Mouse (Mus musculus): ENCODE measurements around the gene Npsr1. TPM values are rescaled to one million over a fixed set of nuclear protein-coding genes. Genes with fewer than 3 reads are reported as not detected.

Npsr1 gene
- polyA plus RNA-seq, 2 experiments = not detected

- Histone ChIP-seq H3K4me1 (ENCODE audit: control insufficient read depth, insufficient read depth, low read length) (no peaks in the 10 kb centered on the region), H3K9me3 (ENCODE audit: control insufficient read depth, low read length) (no peaks in the 10 kb centered on the region), H3K4me3 (replicated peaks; ENCODE audit: low read length) (no peak overlapping the region), H3K27ac (replicated peaks; ENCODE audit: low read depth, low read length) (no peak overlapping the region), H3K4me2 (replicated peaks; ENCODE audit: low read depth, low read length, severe bottlenecking) (no peak overlapping the region), H3K36me3 (ENCODE audit: control insufficient read depth, insufficient read depth, low read length) (no peaks in the 10 kb centered on the region), H3K9ac (ENCODE audit: low read depth, low read length, severe bottlenecking) (no peak overlapping the region), H3K27me3 (ENCODE audit: control insufficient read depth, insufficient read depth, low read length) (no peaks in the 10 kb centered on the region)
- DNase-seq (ENCODE audit: low spot score) (no peak), ATAC-seq (ENCODE audit: low FRiP score, low read depth) (no peak)
- no peak for TF ChIP-seq POLR2A (IDR thresholded peaks at IDR 0.05; ENCODE audit: borderline replicate concordance, extremely low read depth, insufficient read depth, insufficient read length)
- WGBS = 91% methylated on average over 2 of the region's 2 CpGs
Observed at GRCm38 (mm10) chr9:24315835-24316234, 218.0 kb downstream of the Npsr1 start.

GRCm38 (mm10) chr9:24331661-24332060 is 233.9 kb downstream of the Npsr1 start:
- no peak for TF ChIP-seq POLR2A (IDR thresholded peaks at IDR 0.05; ENCODE audit: borderline replicate concordance, extremely low read depth, insufficient read depth, insufficient read length)
- H3K9ac ChIP-seq (ENCODE audit: low read depth, low read length, severe bottlenecking) = no peak overlapping the region
- H3K4me3 ChIP-seq (replicated peaks; ENCODE audit: low read length) = no peak overlapping the region
- H3K9me3 ChIP-seq (ENCODE audit: control insufficient read depth, low read length) = no peaks in the 10 kb centered on the region
- DNase-seq (ENCODE audit: low spot score) (no peak), ATAC-seq (ENCODE audit: low FRiP score, low read depth) (no peak)
- no peak overlapping the region for H3K27ac ChIP-seq (replicated peaks; ENCODE audit: low read depth, low read length)
- no peaks in the 10 kb centered on the region for H3K36me3 ChIP-seq (ENCODE audit: control insufficient read depth, insufficient read depth, low read length)
- no peaks in the 10 kb centered on the region for H3K4me1 ChIP-seq (ENCODE audit: control insufficient read depth, insufficient read depth, low read length)
- WGBS = 63% methylated on average over 2 of the region's 2 CpGs
- no peak overlapping the region for H3K4me2 ChIP-seq (replicated peaks; ENCODE audit: low read depth, low read length, severe bottlenecking)
- no peaks in the 10 kb centered on the region for H3K27me3 ChIP-seq (ENCODE audit: control insufficient read depth, insufficient read depth, low read length)

DNA sequence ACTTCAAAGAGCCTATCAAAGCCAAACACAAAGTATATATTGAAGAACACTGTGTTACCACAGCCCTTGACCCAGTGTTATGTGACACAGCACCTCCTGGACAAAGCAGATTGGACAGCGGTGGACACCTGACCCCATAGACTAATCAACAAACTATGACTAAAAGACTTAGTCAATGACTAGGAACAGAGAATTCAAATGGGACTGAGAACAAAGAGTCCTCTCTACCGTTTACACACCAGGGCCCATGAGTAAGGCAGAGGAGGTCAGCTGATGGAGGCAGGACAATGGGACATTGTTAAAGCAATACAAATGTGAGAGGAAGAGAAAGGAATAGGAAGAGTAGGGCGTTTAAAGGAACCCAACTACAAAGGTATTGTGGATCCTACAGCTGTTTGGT is 243.5 kb downstream of the Npsr1 start:
- no peak for DNase-seq (ENCODE audit: low spot score)
- whole genome bisulfite sequencing = 76% methylated on average over 3 of the region's 3 CpGs
- Histone ChIP-seq H3K27me3 (ENCODE audit: control insufficient read depth, insufficient read depth, low read length) (no peaks in the 10 kb centered on the region), H3K4me2 (replicated peaks; ENCODE audit: low read depth, low read length, severe bottlenecking) (no peak overlapping the region), H3K4me1 (ENCODE audit: control insufficient read depth, insufficient read depth, low read length) (no peaks in the 10 kb centered on the region), H3K4me3 (replicated peaks; ENCODE audit: low read length) (no peak overlapping the region), H3K27ac (replicated peaks; ENCODE audit: low read depth, low read length) (no peak overlapping the region), H3K36me3 (ENCODE audit: control insufficient read depth, insufficient read depth, low read length) (no peaks in the 10 kb centered on the region), H3K9ac (ENCODE audit: low read depth, low read length, severe bottlenecking) (no peak overlapping the region), H3K9me3 (ENCODE audit: control insufficient read depth, low read length) (no peaks in the 10 kb centered on the region)
- no peak for ATAC-seq (ENCODE audit: low FRiP score, low read depth)
- no peak for TF ChIP-seq POLR2A (IDR thresholded peaks at IDR 0.05; ENCODE audit: borderline replicate concordance, extremely low read depth, insufficient read depth, insufficient read length)

DNA sequence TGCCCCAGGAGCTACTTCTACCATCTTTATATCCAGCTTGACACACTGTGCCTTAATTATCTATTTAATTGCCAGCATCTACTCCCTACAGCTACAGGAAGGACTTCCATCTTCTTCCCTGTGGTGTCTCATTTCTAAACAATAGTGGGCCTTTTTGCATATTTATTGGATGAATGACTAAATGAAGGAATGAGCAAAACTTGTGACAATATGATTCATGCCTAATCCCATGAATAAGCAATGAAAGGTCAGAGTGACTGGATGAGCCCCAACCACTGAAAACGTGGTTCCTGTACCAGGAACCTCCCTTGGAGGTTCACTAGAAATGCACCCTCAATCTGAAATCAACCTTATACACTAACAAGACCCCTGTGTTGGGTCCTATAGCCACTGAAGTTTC is 249.2 kb downstream of the Npsr1 start:
- WGBS = 50% methylated on average over 1 of the region's 1 CpGs
- no peaks in the 10 kb centered on the region for H3K4me1 ChIP-seq (ENCODE audit: control insufficient read depth, insufficient read depth, low read length)
- ATAC-seq (ENCODE audit: low FRiP score, low read depth) (no peak), DNase-seq (ENCODE audit: low spot score) (no peak)
- no peak overlapping the region for H3K9ac ChIP-seq (ENCODE audit: low read depth, low read length, severe bottlenecking)
- no peaks in the 10 kb centered on the region for H3K27me3 ChIP-seq (ENCODE audit: control insufficient read depth, insufficient read depth, low read length)
- no peak overlapping the region for H3K4me2 ChIP-seq (replicated peaks; ENCODE audit: low read depth, low read length, severe bottlenecking)
- H3K27ac ChIP-seq (replicated peaks; ENCODE audit: low read depth, low read length) = no peak overlapping the region
- TF ChIP-seq POLR2A (IDR thresholded peaks at IDR 0.05; ENCODE audit: borderline replicate concordance, extremely low read depth, insufficient read depth, insufficient read length) = no peak
- no peaks in the 10 kb centered on the region for H3K9me3 ChIP-seq (ENCODE audit: control insufficient read depth, low read length)
- no peak overlapping the region for H3K4me3 ChIP-seq (replicated peaks; ENCODE audit: low read length)
- no peaks in the 10 kb centered on the region for H3K36me3 ChIP-seq (ENCODE audit: control insufficient read depth, insufficient read depth, low read length)

GRCm38 (mm10) chr9:24349510-24349909 is 251.7 kb downstream of the Npsr1 start:
- no peak overlapping the region for H3K4me2 ChIP-seq (replicated peaks; ENCODE audit: low read depth, low read length, severe bottlenecking)
- no peak overlapping the region for H3K9ac ChIP-seq (ENCODE audit: low read depth, low read length, severe bottlenecking)
- DNase-seq (ENCODE audit: low spot score) (no peak), ATAC-seq (ENCODE audit: low FRiP score, low read depth) (no peak)
- no peak for TF ChIP-seq POLR2A (IDR thresholded peaks at IDR 0.05; ENCODE audit: borderline replicate concordance, extremely low read depth, insufficient read depth, insufficient read length)
- 85% methylated on average over 2 of the region's 2 CpGs for WGBS
- H3K27me3 ChIP-seq (ENCODE audit: control insufficient read depth, insufficient read depth, low read length) = no peaks in the 10 kb centered on the region
- H3K36me3 ChIP-seq (ENCODE audit: control insufficient read depth, insufficient read depth, low read length) = no peaks in the 10 kb centered on the region
- H3K4me1 ChIP-seq (ENCODE audit: control insufficient read depth, insufficient read depth, low read length) = no peaks in the 10 kb centered on the region
- no peaks in the 10 kb centered on the region for H3K9me3 ChIP-seq (ENCODE audit: control insufficient read depth, low read length)
- H3K27ac ChIP-seq (replicated peaks; ENCODE audit: low read depth, low read length) = no peak overlapping the region
- no peak overlapping the region for H3K4me3 ChIP-seq (replicated peaks; ENCODE audit: low read length)

GRCm38 (mm10) chr9:24351402-24351801 is 253.6 kb downstream of the Npsr1 start:
- Histone ChIP-seq H3K4me3 (replicated peaks; ENCODE audit: low read length) (no peak overlapping the region), H3K9me3 (ENCODE audit: control insufficient read depth, low read length) (no peaks in the 10 kb centered on the region), H3K4me1 (ENCODE audit: control insufficient read depth, insufficient read depth, low read length) (no peaks in the 10 kb centered on the region), H3K36me3 (ENCODE audit: control insufficient read depth, insufficient read depth, low read length) (no peaks in the 10 kb centered on the region), H3K9ac (ENCODE audit: low read depth, low read length, severe bottlenecking) (no peak overlapping the region), H3K27ac (replicated peaks; ENCODE audit: low read depth, low read length) (no peak overlapping the region), H3K27me3 (ENCODE audit: control insufficient read depth, insufficient read depth, low read length) (no peaks in the 10 kb centered on the region), H3K4me2 (replicated peaks; ENCODE audit: low read depth, low read length, severe bottlenecking) (no peak overlapping the region)
- WGBS = 83% methylated on average over 3 of the region's 3 CpGs
- no peak for DNase-seq (ENCODE audit: low spot score)
- no peak for ATAC-seq (ENCODE audit: low FRiP score, low read depth)
- TF ChIP-seq POLR2A (IDR thresholded peaks at IDR 0.05; ENCODE audit: borderline replicate concordance, extremely low read depth, insufficient read depth, insufficient read length) = no peak
